ENCODE assay signal across 8 mouse cellular contexts in the genomic region with DNA sequence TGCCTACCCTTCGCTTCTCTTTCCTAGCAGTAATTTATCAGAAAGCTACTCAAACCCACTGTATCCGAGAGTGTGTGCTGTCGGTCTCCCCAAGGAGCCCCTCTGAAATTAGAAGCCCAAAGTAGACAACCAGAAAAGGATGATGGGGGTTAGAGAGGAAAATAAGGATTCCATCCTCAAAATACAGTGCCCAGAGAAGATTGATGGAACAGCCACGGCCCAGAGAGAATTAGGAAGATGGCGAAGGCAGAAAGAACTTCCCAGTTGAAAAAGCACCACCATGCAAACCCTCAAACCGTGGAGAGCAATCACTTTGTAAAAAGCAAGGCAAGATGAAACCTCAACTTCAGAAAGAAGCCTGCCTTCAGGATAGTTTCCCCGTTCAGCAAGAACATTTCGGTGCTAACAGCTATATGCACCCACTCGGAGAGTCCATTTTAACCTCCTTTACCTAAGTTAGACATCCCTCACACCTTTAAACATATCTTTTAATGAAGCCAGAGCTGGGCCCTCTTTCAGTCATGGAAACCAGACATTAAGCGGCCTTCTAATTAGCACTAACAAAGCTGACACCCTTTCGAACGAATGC. TPM values are rescaled to one million over a fixed set of nuclear protein-coding genes. Genes with fewer than 3 reads are reported as not detected.
DNase-seq lines count a peak whose midpoint lies in the region; ATAC-seq and TF ChIP-seq lines count a peak whose summit lies in the region.

No protein-coding gene starts in this region.

- peaks cover 13 to 31% of the 10 kb centered on the region in 2 experiments for H3K4me1 ChIP-seq in MEL (ENCODE audit: control insufficient read depth in 1 of 2, insufficient read depth in 2 of 2, low read length in 2 of 2)
- H3K4me1 ChIP-seq in forebrain, embryonic 16.5 days (replicated peaks; ENCODE audit: control insufficient read depth, insufficient read depth, low read length) = peaks cover 28% of the 10 kb centered on the region
- H3K4me1 ChIP-seq in liver, embryonic 16.5 days (ENCODE audit: control insufficient read depth, low read depth, low read length) = peaks cover 23% of the 10 kb centered on the region

- no peak for TF ChIP-seq CTCF in MEL (IDR thresholded peaks at IDR 0.05 in 2 of 3, conservative IDR thresholded peaks at IDR 0.05 in 1 of 3; ENCODE audit: control insufficient read depth in 1 of 3, insufficient read depth in 1 of 3, low read depth in 2 of 3, low read length in 3 of 3, poor library complexity in 1 of 3, severe bottlenecking in 1 of 3)

- 20% methylated on average over 12 of the region's 12 CpGs for WGBS in forebrain, embryonic 16.5 days
- WGBS in liver, embryonic 16.5 days (ENCODE audit: insufficient replicate concordance) = 41% methylated on average over 12 of the region's 12 CpGs

- peaks cover 6 to 32% of the 10 kb centered on the region in 2 experiments for H3K36me3 ChIP-seq in MEL (ENCODE audit: control insufficient read depth in 1 of 2, insufficient read depth in 2 of 2, low read length in 2 of 2)
- H3K36me3 ChIP-seq in forebrain, embryonic 16.5 days (ENCODE audit: control insufficient read depth, insufficient read depth) = no peaks in the 10 kb centered on the region; the same call in 1 of the 2 replicates
- peaks cover 3% of the 10 kb centered on the region; the same call in 1 of the 2 replicates for H3K36me3 ChIP-seq in liver, embryonic 16.5 days (ENCODE audit: control insufficient read depth, insufficient read depth)

- no peak for ATAC-seq in forebrain, embryonic 16.5 days
- no peak for ATAC-seq in liver, embryonic 16.5 days (ENCODE audit: low read depth)

- H3K9ac ChIP-seq in MEL (ENCODE audit: control insufficient read depth, low read depth, low read length, poor library complexity, severe bottlenecking) = peak overlapping the region; percentile 73
- H3K9ac ChIP-seq in forebrain, embryonic 16.5 days (replicated peaks; ENCODE audit: low read depth, low read length) = peak overlapping the region; percentile 84
- H3K9ac ChIP-seq in liver, embryonic 16.5 days (ENCODE audit: low read depth, low read length) = peak overlapping the region; percentile 84

- no peaks in the 10 kb centered on the region for H3K27me3 ChIP-seq in MEL (ENCODE audit: control insufficient read depth in 1 of 2, insufficient read depth in 2 of 2, low read length in 2 of 2)
- no peaks in the 10 kb centered on the region for H3K27me3 ChIP-seq in forebrain, embryonic 16.5 days (replicated peaks; ENCODE audit: control insufficient read depth, insufficient read depth, low read length)
- no peaks in the 10 kb centered on the region for H3K27me3 ChIP-seq in liver, embryonic 16.5 days (ENCODE audit: control insufficient read depth, insufficient read depth, low read depth, low read length)

- DNase-seq in kidney, adult 9 months = peak; percentile 17
- DNase-seq in kidney, adult 18-20 months = no peak
- DNase-seq in MEL (ENCODE audit: low read depth, low spot score) = peak; percentile 57
- DNase-seq in left cerebral cortex, adult 8-10 months (ENCODE audit: low spot score in 2 of 2) = no peak
- no peak for DNase-seq in gastrocnemius, postnatal 25 days
- DNase-seq in layer of hippocampus, adult 11-12 months (ENCODE audit: low spot score) = no peak

- no peaks in the 10 kb centered on the region for H3K9me3 ChIP-seq in MEL (replicated peaks; ENCODE audit: insufficient read depth, low read length)
- no peaks in the 10 kb centered on the region for H3K9me3 ChIP-seq in forebrain, embryonic 16.5 days (ENCODE audit: control insufficient read depth, low read length)
- no peaks in the 10 kb centered on the region for H3K9me3 ChIP-seq in liver, embryonic 16.5 days (replicated peaks; ENCODE audit: control insufficient read depth, low read length)

- peak overlapping the region; percentile 72 for H3K4me2 ChIP-seq in forebrain, embryonic 16.5 days (ENCODE audit: low read length)
- H3K4me2 ChIP-seq in liver, embryonic 16.5 days (ENCODE audit: low read depth, low read length) = peak overlapping the region; percentile 74

- no peak for TF ChIP-seq POLR2A in MEL (IDR thresholded peaks at IDR 0.05; ENCODE audit: control insufficient read depth in 1 of 2, insufficient read depth in 1 of 2, low read depth in 1 of 2, low read length in 2 of 2, poor library complexity in 1 of 2)

- peaks cover 34% of the 10 kb centered on the region for H3K79me2 ChIP-seq in MEL (ENCODE audit: control insufficient read depth, insufficient read depth, low read length, poor library complexity)

- peak overlapping the region; percentile 57 to 61 for H3K4me3 ChIP-seq in MEL (ENCODE audit: control insufficient read depth in 1 of 2, insufficient read depth in 1 of 2, low read depth in 2 of 2, low read length in 2 of 2)
- H3K4me3 ChIP-seq in forebrain, embryonic 16.5 days (replicated peaks; ENCODE audit: low read length) = peak overlapping the region; percentile 93
- peak overlapping the region; percentile 73 for H3K4me3 ChIP-seq in liver, embryonic 16.5 days (ENCODE audit: low read depth, low read length)

- no peak for TF ChIP-seq EP300 in MEL (IDR thresholded peaks at IDR 0.05; ENCODE audit: low read depth in 1 of 2, low read length in 2 of 2)

- peak overlapping the region; percentile 66 for H3K27ac ChIP-seq in MEL (ENCODE audit: control insufficient read depth, low read depth, low read length)
- peak overlapping the region; percentile 99 for H3K27ac ChIP-seq in forebrain, embryonic 16.5 days (ENCODE audit: low read length)
- H3K27ac ChIP-seq in liver, embryonic 16.5 days (ENCODE audit: low read length) = peak overlapping the region; percentile 90

- TF ChIP-seq RAD21 in MEL (IDR thresholded peaks at IDR 0.05; ENCODE audit: low read depth, low read length) = no peak

TF ChIP-seq in MEL, 35 proteins besides CTCF, POLR2A, EP300 and RAD21:
- TF ChIP-seq ZMIZ1 (IDR thresholded peaks at IDR 0.05; ENCODE audit: low read depth, low read length) (no peak), MYC (IDR thresholded peaks at IDR 0.05; ENCODE audit: low read depth, low read length) (0 out of 2 replicates have a peak, but pooled peaks have one; percentile 27), ETS1 (IDR thresholded peaks at IDR 0.05; ENCODE audit: low read depth, low read length) (0 out of 2 replicates have a peak, but pooled peaks have one; percentile 4), MXI1 (IDR thresholded peaks at IDR 0.05; ENCODE audit: low read depth, low read length) (0 out of 2 replicates have a peak, but pooled peaks have one; percentile 3)

RNA-seq across cellular contexts. Expression of a gene that starts 1.0 kb away (rescaled TPM):
- total RNA-seq in MEL (2012; rRNA removed) = 208 and 253 TPM in 2 replicates
- polyA plus RNA-seq in MEL (2012; ENCODE audit: insufficient read depth in 1 of 2, insufficient read length in 2 of 2, low read depth in 1 of 2, low replicate concordance in 2 of 2, missing spikeins in 1 of 2) = 100 to 1,000 TPM; 126 to 321 TPM
- 1,924 and 2,147 TPM in 2 replicates for polyA plus RNA-seq in forebrain, embryonic 16.5 days (2015; fragmentation: Nextera tagmentation; extraction: Ambion mirVana)
- 332 and 366 TPM in 2 replicates for polyA plus RNA-seq in liver, embryonic 16.5 days (2015; fragmentation: Nextera tagmentation; extraction: Ambion mirVana)
- total RNA-seq in left cerebral cortex, adult 8-10 months (2022) = 1,000 to 10,000 TPM; 2,138 to 2,258 (median 2,232) TPM
- total RNA-seq in gastrocnemius, postnatal 25 days (2021) = 100 to 1,000 TPM; 161 to 162 TPM

RNA-seq across cellular contexts. Expression of a gene that starts 20.2 kb away (rescaled TPM):
- not detected in 2 replicates for total RNA-seq in MEL (2012; rRNA removed)
- not detected for polyA plus RNA-seq in MEL (2012; ENCODE audit: insufficient read depth in 1 of 2, insufficient read length in 2 of 2, low read depth in 1 of 2, low replicate concordance in 2 of 2, missing spikeins in 1 of 2)
- not detected in 2 replicates for polyA plus RNA-seq in forebrain, embryonic 16.5 days (2015; fragmentation: Nextera tagmentation; extraction: Ambion mirVana)
- polyA plus RNA-seq in liver, embryonic 16.5 days (2015; fragmentation: Nextera tagmentation; extraction: Ambion mirVana) = not detected in 2 replicates
- not detected for total RNA-seq in left cerebral cortex, adult 8-10 months (2022)
- total RNA-seq in gastrocnemius, postnatal 25 days (2021) = not detected

Comparison
In these comparisons a context has a peak if more than half of its experiments do, and no peak if none do; other contexts are left out.
1. DNase-seq: peak in kidney, adult 9 months (single experiment) and MEL (single experiment); none in kidney, adult 18-20 months (single experiment), left cerebral cortex, adult 8-10 months (0 of 2), gastrocnemius, postnatal 25 days (single experiment) and layer of hippocampus, adult 11-12 months (single experiment).
2. Peak in every context shown above with its lines, with median percentiles within 50 percentile points of each other: H3K27ac ChIP-seq, H3K4me3 ChIP-seq and H3K9ac ChIP-seq.